Mouse (Mus musculus) CH12F3 (cell line): ENCODE data around the gene Zfp607b.

Experiments
- in situ Hi-C: fragments of 300-500 bp; cut with MboI; formaldehyde crosslinking; loops from 2 replicates; pipeline ENCODE4 v1.14.3; 2020; ENCODE audit warnings: low sequenced_read_pairs

The Zfp607b gene

DNA sequence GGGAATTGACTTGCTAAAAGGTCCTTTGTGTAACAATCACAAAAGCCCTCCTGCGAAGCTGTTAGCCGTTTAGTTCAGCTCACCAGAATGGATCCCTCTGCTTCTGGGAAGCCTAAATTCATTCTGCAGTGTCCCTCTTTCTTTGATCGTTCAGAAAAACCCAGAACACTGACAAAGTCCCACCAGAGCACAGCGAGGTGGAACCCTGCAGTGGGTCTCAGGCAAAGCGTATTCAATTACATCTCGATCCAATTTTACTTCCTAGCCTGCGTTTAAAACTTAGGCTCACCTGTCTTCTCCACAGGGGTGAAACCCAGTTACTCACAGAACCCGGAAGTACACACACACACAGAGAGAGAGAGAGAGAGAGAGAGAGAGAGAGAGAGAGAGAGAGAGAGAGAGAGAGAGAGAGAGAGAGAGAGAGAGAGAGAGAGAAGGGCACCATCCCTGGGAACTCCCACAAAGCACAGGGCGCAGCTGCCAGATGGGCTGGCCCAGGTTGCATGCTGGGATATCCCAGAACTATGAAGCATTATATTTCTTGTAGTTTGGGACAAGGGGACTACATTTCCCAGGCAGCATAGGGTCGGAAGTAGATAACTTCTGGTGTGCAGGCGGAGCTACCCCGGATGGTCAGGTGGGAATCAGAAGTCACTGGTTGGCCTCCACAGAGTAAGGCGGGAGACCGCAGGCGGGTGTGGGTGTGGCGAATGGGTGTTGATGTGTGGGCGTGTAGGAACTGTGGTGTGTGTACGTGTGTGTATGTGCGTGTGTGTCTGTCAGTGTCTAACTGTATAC is at the start of gene Zfp607b:
Gene Zfp607b, plus strand, starts transcription at position 526 of the 798 bp plus-strand sequence.
- in situ Hi-C loops: no loop called here

DNA sequence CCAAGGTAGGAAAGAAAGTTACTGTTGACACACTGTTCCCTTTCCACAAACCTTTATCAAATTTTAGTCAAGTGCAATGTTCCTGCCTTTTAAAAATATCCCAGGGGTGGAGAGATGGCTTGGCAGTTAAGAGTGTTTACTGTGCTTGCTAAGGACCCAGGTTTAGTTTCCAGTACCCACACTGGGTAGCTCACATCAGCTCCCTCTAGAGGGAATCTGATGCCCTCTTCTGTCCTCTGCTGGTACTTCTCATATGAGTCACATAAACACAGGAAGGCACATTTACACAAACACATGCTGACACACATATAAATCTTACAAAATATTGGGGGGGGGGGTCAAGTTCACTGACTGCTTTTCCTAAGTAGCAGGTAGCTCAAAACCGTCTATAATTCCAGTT is 44.7 kb upstream of the Zfp607b start:
- in situ Hi-C loops: no loop called here

- in situ Hi-C loops: no loop called here
Measured at GRCm38 (mm10) chr7:27646516-27646915, 42.6 kb upstream of the Zfp607b start.

GRCm38 (mm10) chr7:27647281-27648002 is 41.7 kb upstream of the Zfp607b start:
- in situ Hi-C loops: no loop called here

DNA sequence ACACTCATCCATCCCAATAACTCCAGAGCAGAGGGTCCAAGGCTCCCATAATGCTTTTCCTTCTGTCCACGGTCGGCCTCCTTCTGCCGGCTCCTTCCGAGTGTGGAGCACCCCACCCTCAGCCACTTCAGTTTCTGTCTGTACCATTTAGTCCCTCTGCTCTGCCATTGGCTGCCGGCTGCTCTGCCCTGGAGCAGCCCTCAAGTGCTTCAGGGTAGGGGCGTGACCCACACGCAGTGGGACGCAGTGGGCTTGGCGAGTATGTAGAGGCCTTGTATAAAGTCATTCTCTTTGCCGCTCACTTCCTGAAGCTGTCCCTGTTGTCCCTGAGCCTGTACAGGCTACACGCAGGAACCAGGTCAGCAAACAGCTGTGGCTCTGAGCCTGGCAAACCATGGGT is 39.4 kb upstream of the Zfp607b start:
- in situ Hi-C loops: no loop called here

GRCm38 (mm10) chr7:27650949-27651348 is 38.2 kb upstream of the Zfp607b start:
- in situ Hi-C loops: no loop called here

DNA sequence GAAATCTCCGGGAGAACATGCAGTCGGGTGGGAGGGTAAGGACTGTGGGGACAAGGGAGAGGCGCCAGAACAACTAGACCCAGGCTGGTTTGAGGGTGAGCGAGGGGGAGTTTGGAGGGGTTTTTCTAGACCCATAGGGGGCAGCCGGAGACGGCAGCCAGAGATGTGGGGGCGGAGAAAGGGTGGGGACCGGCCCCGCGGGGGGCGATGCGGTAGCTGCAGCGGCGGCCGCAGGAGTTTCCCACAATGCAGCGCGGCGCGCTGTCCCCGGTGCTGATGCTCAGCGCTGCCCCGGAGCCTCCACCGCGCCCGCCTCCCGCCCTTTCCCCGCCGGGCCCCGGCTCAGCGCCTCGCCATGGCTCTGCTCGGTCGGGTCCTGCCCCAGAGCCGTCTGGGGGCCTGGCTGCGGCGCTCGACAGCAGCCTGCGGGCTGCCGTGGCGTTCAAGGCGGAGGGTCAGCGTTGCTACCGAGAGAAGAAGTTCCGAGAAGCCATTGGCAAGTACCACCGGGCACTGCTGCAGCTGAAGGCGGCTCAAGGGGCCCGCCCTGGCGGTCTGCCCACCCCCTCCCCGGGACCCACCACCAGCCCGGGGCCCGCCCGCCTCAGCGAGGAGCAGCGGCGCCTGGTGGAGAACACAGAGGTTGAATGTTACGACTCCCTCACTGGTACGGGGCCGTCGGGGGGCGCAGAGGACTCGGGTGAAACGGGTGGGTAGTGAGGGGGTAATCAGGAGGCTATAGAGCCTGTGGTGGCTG is 35.3 kb upstream of the Zfp607b start, which contains the start of gene Ttc9b:
Gene Ttc9b, plus strand, starts transcription at position 235 of the 757 bp plus-strand sequence.
- in situ Hi-C loops: no loop called here

GRCm38 (mm10) chr7:27654607-27655276 is 34.4 kb upstream of the Zfp607b start:
- in situ Hi-C loops: no loop called here

DNA sequence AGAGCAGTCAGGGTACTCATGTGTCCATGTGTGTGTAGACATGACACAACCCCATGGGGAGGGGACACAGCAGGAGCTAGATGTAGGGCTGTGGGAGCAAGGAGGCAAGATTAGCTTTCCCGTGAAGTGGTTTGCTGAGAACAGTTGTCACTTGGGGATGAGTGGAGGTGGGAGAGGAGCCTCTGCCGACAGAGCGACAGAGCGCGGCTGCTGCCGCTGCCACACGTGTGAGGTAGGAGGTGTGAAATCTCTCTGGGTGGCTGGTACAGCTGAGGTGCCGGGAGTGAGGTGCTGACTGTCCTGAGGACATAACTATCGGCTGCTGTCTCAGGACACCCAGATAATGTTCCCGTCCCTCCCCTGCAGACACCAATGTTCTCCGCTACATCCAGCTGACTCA is 33.6 kb upstream of the Zfp607b start:
- in situ Hi-C loops: no loop called here

DNA sequence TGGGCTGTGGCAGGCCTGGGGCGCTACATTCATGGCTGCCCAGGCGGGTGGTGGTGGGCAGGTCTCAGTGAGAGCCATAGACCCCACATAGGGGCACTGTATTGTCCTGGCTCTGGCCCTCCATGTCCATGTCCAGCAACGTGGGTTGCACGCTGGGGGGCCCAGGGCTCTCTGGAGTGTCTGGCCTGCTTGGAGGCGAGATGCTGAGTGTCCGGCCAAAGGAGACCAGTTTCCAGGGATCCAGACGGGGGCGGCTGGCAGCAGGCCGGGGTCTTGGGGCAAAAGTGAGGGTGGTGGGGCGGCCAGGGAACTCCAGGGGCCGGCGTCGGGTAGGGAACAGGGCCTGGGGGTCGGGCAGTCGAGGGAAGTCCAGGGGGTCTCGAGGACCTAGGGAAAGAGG is 32.5 kb upstream of the Zfp607b start:
- in situ Hi-C loops: no loop called here

DNA sequence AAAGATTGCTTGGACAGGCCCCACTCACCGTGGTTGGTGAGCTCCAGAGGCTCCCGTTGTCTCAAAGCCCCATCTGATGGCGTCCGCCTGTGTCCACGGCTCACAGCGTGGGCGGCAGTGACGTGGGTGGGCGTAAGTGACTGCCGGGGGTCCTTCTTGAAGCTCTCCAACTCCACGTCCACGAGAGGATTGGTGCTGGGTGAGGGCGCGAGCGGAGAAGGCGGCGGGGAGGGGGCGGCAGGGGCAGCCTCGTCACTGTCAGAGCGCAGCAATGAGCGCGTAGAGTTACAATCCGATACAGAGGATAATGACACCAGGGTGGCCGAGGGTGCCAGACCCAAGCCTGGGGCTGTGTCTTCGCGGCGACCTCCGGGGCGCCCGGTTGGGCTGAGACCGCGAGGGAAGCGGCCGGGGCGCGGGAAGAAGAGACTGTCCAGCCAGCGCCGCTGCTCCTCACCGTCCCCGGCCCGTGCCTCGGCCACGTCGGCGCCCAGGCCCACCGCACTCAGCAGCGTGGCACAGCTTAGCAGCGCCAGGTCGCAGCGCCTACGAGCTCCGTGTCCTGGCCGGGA is 31.2 kb upstream of the Zfp607b start:
- in situ Hi-C loops: no loop called here

DNA sequence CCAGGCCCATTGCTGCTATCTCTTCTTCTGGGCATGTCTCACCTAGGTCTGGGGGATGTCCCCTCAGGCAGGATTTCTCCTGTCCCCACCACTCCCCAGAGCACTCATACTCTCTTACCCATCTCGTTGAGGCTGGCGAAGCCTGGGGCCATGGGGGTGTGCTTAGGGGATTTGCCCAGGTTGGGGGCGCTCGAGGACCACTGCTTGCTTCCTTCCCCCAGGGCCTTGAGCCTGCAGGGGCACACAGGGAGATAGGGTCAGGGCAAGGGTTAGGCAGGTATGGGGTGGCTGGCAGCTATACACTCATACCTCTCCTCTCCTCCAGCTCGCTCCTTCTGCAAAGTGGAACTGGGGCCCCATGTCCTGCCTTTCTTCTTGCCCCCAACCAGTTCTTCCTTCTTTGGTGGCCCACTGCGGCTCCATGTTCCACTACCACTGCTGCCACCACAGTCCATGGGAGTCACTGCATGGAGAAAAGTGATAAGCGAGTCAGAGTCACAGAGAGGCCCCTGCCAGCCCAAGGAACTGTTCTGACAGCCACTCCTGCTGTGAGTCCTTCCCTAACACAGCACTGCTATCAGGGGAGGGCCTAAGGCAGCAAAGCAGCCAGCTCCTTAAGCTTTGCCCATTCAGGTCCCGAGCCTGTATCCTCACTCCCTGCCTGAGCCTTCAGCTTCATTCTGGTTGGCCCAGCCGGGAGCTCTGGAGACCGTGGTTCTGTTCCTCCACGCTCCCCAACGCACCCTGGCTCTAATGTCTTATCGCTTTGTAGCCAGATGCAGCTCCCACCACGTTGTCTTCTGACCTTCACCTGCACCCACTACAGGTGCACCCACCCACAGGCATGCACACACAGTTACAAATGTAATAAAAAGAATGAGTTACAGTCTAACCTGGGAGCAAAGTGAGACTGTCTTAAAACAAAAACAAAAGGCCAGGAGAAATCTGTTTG is 30.2 kb upstream of the Zfp607b start:
- in situ Hi-C loops: no loop called here

DNA sequence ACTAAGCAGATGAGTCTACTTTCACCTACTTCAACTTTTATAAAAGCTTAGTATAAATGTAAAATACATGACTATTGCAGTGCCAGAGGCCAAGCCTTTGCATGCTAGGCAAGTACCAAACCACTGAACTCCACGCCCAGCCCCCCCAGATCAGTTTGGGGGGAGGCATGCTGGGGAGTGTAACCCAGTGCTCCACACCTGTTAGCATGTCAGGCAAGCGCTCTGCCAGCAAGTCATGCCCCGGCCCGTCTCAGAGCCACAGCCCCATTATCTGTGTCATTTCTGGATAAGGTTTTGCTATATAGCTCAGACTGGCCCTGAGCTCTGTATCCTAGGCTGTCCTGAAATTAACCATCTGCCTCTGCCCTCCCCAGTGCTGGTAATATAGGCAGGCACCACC is 27.1 kb upstream of the Zfp607b start:
- in situ Hi-C loops: no loop called here

- in situ Hi-C loops: no loop called here
Measured at GRCm38 (mm10) chr7:27673064-27673574, 16.0 kb upstream of the Zfp607b start.

DNA sequence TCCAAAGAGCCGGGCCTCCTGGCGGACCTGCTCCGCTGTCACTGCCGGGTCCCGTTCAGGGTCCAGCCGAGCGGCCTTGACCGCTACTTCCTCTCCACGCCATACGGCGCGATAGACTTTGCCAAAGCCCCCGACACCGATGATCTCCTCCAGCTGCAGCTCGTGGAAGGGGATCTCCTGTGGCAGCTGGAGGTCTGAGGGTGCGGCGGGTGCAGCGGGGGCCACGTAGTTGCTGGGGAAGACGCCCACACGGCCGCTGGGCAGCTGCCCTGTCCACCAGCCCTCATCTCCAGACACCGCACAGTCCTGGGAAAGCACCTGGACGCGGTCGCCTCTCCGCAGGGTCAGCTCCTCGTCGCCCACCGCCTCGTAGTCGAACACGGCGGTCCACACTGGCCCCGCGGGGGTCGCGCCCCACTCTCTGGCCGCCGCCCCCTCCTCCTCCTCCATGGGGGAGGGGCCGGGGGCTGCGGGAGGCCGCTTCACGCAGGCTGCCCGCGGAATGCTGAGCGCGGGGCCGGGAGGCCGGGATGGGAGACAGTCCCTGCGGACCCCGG is 15.5 kb upstream of the Zfp607b start:
- in situ Hi-C loops: no loop called here

DNA sequence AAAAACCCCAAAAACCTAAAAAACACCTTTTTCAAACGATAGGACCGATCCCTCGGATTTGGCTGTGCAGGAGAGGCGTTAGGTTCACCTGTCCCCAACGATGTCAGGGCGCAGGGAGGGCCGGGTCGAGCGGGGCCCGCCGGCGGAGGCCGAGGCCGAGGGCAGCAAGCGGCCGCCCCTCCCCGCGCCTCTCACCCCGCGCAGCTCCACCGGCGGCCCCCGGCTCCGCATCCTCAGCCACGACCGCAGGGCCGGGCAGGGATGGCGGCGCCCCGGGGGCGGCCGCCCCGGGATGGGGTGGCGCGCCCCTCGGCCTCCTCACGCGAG is 15.0 kb upstream of the Zfp607b start:
- in situ Hi-C loops: no loop called here

DNA sequence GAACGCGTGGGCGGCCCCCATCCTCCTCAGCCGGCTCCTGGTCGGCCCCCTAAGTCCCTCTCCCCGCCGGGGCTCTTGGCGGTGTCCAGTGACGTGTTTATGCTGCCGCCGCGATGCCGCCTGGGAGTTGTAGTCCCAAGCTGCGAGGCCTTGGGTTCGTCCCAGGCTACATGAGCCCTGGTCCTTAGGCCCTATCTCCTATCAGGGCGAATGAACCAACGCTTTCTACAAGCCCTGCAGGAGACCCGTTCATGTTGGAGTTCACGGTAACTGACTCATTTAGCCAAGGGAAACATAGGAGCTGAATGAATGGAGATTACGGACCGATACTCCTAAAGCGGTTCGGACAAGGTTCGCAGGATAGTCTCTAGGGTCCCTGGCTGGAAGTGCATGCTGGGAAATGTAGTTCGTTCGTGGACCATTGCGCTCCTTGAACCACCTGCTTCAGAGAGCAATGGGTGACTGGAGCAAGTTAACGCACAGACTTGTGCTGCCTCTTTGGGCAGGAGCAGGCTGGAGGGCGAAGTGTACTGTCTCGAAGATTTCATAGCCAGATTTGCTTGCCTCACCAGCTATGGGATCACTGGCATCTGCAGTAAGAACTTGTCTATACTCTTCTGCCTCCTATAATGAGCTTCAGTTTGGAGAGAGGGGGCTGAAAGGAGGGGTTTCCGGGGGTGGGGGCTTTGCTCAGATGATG is 14.5 kb upstream of the Zfp607b start, which contains the start of gene Map3k10:
Gene Map3k10, minus strand, starts transcription at position 77 of the 700 bp plus-strand sequence.
- in situ Hi-C loops: no loop called here

GRCm38 (mm10) chr7:27675222-27675612 is 13.9 kb upstream of the Zfp607b start:
- in situ Hi-C loops: no loop called here
